Mouse (Mus musculus) intestine, embryonic 14.5 days (tissue): ENCODE measurements around the gene Cenpb. TPM values are rescaled to one million over a fixed set of nuclear protein-coding genes. Genes with fewer than 3 reads are reported as not detected.
A peak's percentile ranks its signal among the peaks of the same experiment; 100 is the strongest.

ENCODE experiments used
- ATAC-seq: fragments of 200-750 bp; cut with Nextera tagmentation; replicated peaks from 2 replicates; pipeline ENCODE4 v1.8.0; 2017; ENCODE audit warnings: low read depth, moderate number of reproducible peaks, moderate TSS enrichment, moderate library complexity; ENCODE audit not compliant: low FRiP score, low TSS enrichment
- DNase-seq: peaks from one replicate; pipeline ENCODE4 v3.0.0-alpha.2; 2018; ENCODE audit warnings: low spot score
- H3K27ac ChIP-seq: fragments of 300-500 bp; sonication (generic); 2 replicates; pipeline ENCODE4 v1.5.1; 2014; ENCODE audit warnings: low read depth, mild to moderate bottlenecking, control low read depth
- H3K27me3 ChIP-seq: fragments of 300-500 bp; sonication (generic); replicated peaks from 2 replicates; pipeline ENCODE4 v1.6.1; 2014; ENCODE audit warnings: low read length, control low read depth; ENCODE audit not compliant: control insufficient read depth, insufficient read depth
- H3K36me3 ChIP-seq: fragments of 300-500 bp; sonication (generic); 2 replicates; pipeline ENCODE4 v1.6.1; 2014; ENCODE audit warnings: low read length, control low read depth; ENCODE audit not compliant: control insufficient read depth, insufficient read depth
- H3K4me1 ChIP-seq: fragments of 300-500 bp; sonication (generic); replicated peaks from 2 replicates; pipeline ENCODE4 v1.6.1; 2014; ENCODE audit warnings: low read length, control low read depth, mixed read lengths; ENCODE audit not compliant: control insufficient read depth, insufficient read depth
- H3K4me2 ChIP-seq: fragments of 300-500 bp; sonication (generic); 2 replicates; pipeline ENCODE4 v1.6.1; 2014; ENCODE audit warnings: low read length
- H3K4me3 ChIP-seq: fragments of 300-500 bp; sonication (generic); 2 replicates; pipeline ENCODE4 v1.5.1; 2014; ENCODE audit warnings: low read depth, low read length, control low read depth, mixed read lengths
- H3K9ac ChIP-seq: fragments of 300-500 bp; sonication (generic); 2 replicates; pipeline ENCODE4 v1.6.1; 2014; ENCODE audit warnings: mild to moderate bottlenecking, low read length
- H3K9me3 ChIP-seq: fragments of 300-500 bp; sonication (generic); 2 replicates; pipeline ENCODE4 v1.6.1; 2016; ENCODE audit warnings: low read length, control low read depth; ENCODE audit not compliant: control insufficient read depth
- WGBS: fragments of 180-500 bp; shearing (Covaris S2); extraction: QIAGEN DNeasy Blood & Tissue Kit; methylation state at CpG from one replicate; pipeline ENCODE4 v1.1.7; 2014; 5-methylcytosine and 5-hydroxymethylcytosine counted together
- polyA plus RNA-seq: library from polyadenylated mRNA; unstranded; fragments of >200 nt; fragmentation: Nextera tagmentation; extraction: Ambion mirVana; gene quantifications from 2 replicates; pipeline ENCODE4 v1.2.1, GENCODE M21; 2014

Cenpb gene
- polyA plus RNA-seq, 1 experiment from 2014 or later: 9.5 TPM

DNA sequence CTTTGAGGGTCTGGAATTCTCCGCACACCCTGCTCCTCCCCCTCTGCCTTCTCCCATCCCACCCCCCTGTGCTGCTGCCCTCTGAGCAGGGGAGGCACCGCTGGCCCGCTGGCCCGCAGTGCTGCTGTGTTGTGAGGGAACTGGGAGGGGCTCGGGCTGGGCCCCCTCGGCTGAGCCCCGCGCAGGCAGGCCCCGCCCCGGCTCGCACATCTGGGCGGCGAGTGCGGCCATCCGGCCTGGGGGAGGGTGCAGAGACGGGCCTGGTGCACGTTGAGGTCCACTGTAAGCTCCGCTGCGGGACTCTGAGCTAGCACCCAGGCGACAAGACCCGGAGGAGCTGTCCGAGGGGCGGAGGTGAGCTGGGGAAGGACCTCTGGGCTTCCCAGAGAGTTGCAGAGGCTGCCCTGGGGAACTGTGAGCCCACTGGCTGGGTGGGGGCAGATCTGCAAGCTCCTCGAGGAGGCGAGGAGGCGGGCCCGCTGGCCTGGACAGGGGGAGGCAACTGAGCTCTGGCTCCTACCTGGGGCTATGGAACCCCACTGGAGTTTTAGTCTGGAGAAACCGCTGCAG is 52.6 kb downstream of the Cenpb start, which contains the start of gene Hspa12b:
Gene Hspa12b (plus strand): TSS at position 120 of the 570 bp plus-strand sequence.
- H3K9ac ChIP-seq: peak within 1 kb of the TSS; percentile 81
- H3K27ac ChIP-seq: peak within 1 kb of the TSS; percentile 72
- H3K9me3 ChIP-seq: no peaks in the 10 kb centered on the region
- under 1% methylated on average over 26 of the region's 28 CpGs for WGBS
- DNase-seq (peak; percentile 84), ATAC-seq (peak; percentile 90)
- no peaks in the 10 kb centered on the region for H3K27me3 ChIP-seq
- H3K4me1 ChIP-seq: peaks cover 16% of the 10 kb centered on the region
- H3K4me2 ChIP-seq: peak within 1 kb of the TSS; percentile 64
- H3K36me3 ChIP-seq: 0 out of 2 replicates have a peak, but pooled peaks cover 1% of the 10 kb centered on the region
- H3K4me3 ChIP-seq: peak within 1 kb of the TSS; percentile 58

DNA sequence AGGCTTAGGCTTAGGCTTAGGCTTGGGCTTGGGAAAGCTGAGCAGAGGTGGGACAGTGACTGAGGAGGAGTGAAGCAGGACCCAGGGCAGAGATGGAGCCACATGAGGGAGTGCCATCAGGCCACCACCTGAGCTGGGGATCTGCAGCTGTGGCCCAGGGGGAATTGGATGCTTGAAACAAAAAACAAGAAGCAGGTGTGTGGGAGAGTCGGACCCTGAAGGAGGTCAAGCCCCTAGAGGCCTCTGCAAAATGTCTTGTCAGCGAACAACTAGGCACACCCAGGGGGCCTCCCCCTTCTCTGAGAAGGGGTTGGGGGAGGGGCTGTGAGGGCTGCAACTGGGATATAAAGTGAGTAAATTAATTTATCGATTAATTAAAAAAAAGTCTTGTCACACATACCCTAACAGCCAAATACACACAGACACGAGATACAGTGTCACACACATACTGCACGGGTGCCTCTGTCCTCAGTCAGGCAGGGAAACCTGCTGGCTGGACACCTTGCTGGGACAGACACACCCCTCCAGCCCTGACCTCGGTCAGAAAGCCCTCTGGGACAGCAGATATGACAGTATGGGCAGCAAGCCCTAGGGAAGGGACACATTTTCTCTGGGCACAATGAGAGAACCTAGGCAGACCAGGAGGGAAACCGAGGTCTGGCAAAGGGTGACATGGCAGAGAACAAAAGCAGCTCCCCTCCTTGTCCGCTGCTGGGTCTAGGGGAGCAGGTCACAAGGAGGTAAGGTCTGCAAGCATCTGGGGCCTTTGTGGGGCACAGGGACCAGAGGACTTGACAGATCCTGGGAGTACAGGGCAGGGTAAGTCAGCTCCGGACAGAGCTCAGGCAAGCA is 53.7 kb downstream of the Cenpb start:
- H3K4me2 ChIP-seq: peak overlapping the region; percentile 64; the same call in 1 of the 2 replicates
- H3K9me3 ChIP-seq: no peaks in the 10 kb centered on the region
- H3K27me3 ChIP-seq: no peaks in the 10 kb centered on the region
- no peaks in the 10 kb centered on the region for H3K36me3 ChIP-seq
- ATAC-seq: no peak
- peaks cover 16% of the 10 kb centered on the region for H3K4me1 ChIP-seq
- DNase-seq: no peak
- H3K27ac ChIP-seq: no peak overlapping the region
- H3K9ac ChIP-seq: peak overlapping the region; percentile 81; the same call in 1 of the 2 replicates
- H3K4me3 ChIP-seq: no peak overlapping the region
- 50% methylated on average over 9 of the region's 9 CpGs for WGBS

Other genes starting within 250 kb of the Cenpb start
- 13.7 and 15.8 TPM in 2 replicates for gene Gfra4, start 137.0 kb downstream of the Cenpb start, polyA plus RNA-seq
- gene Adam33, start 116.3 kb downstream of the Cenpb start, polyA plus RNA-seq: 1.8 and 1.9 TPM in 2 replicates
- gene Siglec1, start 93.3 kb downstream of the Cenpb start, polyA plus RNA-seq: 0.30 and 0.41 TPM in 2 replicates
- 5.4 and 6.8 TPM in 2 replicates for gene Hspa12b, start 52.8 kb downstream of the Cenpb start, polyA plus RNA-seq
- not detected in 2 replicates for gene Gm11037, start 46.6 kb downstream of the Cenpb start, polyA plus RNA-seq
- gene 1700037H04Rik, start 20.0 kb downstream of the Cenpb start, polyA plus RNA-seq: 91.4 and 93.1 TPM in 2 replicates
- 51.8 and 61.0 TPM in 2 replicates for gene Cdc25b, start 6.9 kb upstream of the Cenpb start, polyA plus RNA-seq
- gene Spef1, start 7.2 kb upstream of the Cenpb start, polyA plus RNA-seq: 5.8 and 6.4 TPM in 2 replicates
- gene Ap5s1, start 27.0 kb upstream of the Cenpb start, polyA plus RNA-seq: 23.4 and 23.8 TPM in 2 replicates
- gene Mavs, start 54.0 kb upstream of the Cenpb start, polyA plus RNA-seq: 19.1 and 19.8 TPM in 2 replicates
- gene Pank2, start 82.4 kb upstream of the Cenpb start, polyA plus RNA-seq: 35.9 and 37.6 TPM in 2 replicates
- 2.7 and 3.0 TPM in 2 replicates for gene Rnf24, start 172.8 kb upstream of the Cenpb start, polyA plus RNA-seq